Mouse (Mus musculus) forebrain, embryonic 15.5 days (tissue): ENCODE results near the gene Btd. TPM values are rescaled to one million over a fixed set of nuclear protein-coding genes. Genes with fewer than 3 reads are reported as not detected.

Experiments
- ATAC-seq: fragments of 200-750 bp; cut with Nextera tagmentation; replicated peaks from 2 replicates; pipeline ENCODE4 v1.8.0; 2017; ENCODE audit warnings: mild to moderate bottlenecking, moderate TSS enrichment, moderate library complexity
- H3K27ac ChIP-seq: fragments of 300-500 bp; sonication (generic); replicated peaks from 2 replicates; pipeline ENCODE4 v1.5.1; 2015; ENCODE audit warnings: mild to moderate bottlenecking, inconsistent platforms
- H3K27me3 ChIP-seq: fragments of 300-500 bp; sonication (generic); 2 replicates; pipeline ENCODE4 v1.6.1; 2015; ENCODE audit warnings: inconsistent platforms
- H3K36me3 ChIP-seq: fragments of 300-500 bp; sonication (generic); 2 replicates; pipeline ENCODE4 v1.6.1; 2015; ENCODE audit warnings: mild to moderate bottlenecking, inconsistent platforms
- H3K4me1 ChIP-seq: fragments of 300-500 bp; sonication (generic); 2 replicates; pipeline ENCODE4 v1.6.1; 2015; ENCODE audit warnings: inconsistent platforms
- H3K4me2 ChIP-seq: fragments of 300-500 bp; sonication (generic); replicated peaks from 2 replicates; pipeline ENCODE4 v1.6.1; 2015; ENCODE audit warnings: mild to moderate bottlenecking, inconsistent platforms
- H3K4me3 ChIP-seq: fragments of 300-500 bp; sonication (generic); 2 replicates; pipeline ENCODE4 v1.5.1; 2015; ENCODE audit warnings: mild to moderate bottlenecking, inconsistent platforms
- H3K9ac ChIP-seq: fragments of 300-500 bp; sonication (generic); replicated peaks from 2 replicates; pipeline ENCODE4 v1.6.1; 2015; ENCODE audit warnings: mild to moderate bottlenecking, inconsistent platforms
- H3K9me3 ChIP-seq: fragments of 300-500 bp; sonication (generic); 2 replicates; pipeline ENCODE4 v1.6.1; 2016; ENCODE audit warnings: inconsistent platforms
- WGBS: fragments of 180-500 bp; shearing (Covaris S2); methylation state at CpG from one replicate; pipeline ENCODE4 v1.1.7; 2015; ENCODE audit warnings: mixed read lengths; 5-methylcytosine and 5-hydroxymethylcytosine counted together
- polyA plus RNA-seq: library from polyadenylated mRNA; unstranded; fragments of >200 nt; fragmentation: Nextera tagmentation; extraction: Ambion mirVana; gene quantifications from 2 replicates; pipeline ENCODE4 v1.2.1, GENCODE M21; 2015

Btd gene
- polyA plus RNA-seq, 1 experiment from 2014 or later = 16.6 TPM

DNA sequence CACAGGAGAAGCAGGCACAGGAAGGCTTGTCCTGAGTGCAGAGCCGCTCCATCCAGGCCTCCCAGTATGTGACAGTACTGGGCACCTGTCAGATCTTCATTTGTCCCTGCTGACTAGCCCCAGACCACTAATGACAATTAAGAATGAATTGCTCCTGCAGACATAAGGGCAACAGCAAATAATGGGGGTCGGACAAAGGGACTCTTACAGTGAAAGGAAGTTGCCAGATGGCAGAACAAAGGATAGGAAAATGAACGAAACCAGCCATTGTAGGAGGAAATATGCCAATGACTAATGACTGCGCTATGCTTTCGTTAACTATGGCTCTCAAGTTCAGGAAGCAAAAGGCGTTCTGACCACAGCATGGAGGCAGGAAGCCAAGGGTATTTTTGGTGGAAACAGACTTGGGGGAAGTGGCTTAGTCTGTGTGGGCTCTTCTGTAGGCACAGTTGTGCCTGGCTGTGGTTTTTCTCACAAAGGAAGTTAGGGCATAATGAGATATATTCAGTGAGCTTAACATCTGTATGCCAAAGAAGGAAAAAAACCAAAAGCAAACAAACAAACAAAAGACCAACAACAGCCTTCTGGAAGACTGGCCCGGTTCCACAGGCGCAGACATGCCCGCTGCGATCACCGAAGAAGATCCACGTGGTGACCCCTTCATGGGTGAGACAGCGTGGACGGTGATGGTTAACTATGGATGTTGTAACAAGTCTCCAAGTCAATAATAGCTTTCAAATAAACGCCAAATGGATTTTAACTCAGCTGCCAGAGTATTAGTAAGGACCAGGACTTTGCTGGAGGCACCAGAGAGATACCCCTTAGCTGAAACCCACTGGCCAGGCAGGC is 29.0 kb downstream of the Btd start:
- H3K9ac ChIP-seq = no peak overlapping the region
- H3K27ac ChIP-seq = peak overlapping the region; percentile 66
- H3K4me2 ChIP-seq = no peak overlapping the region
- ATAC-seq = peak; percentile 60
- H3K9me3 ChIP-seq = no peaks in the 10 kb centered on the region
- H3K36me3 ChIP-seq = peaks cover 3% of the 10 kb centered on the region; the same call in 1 of the 2 replicates
- H3K27me3 ChIP-seq = no peaks in the 10 kb centered on the region
- no peak overlapping the region for H3K4me3 ChIP-seq
- 45% methylated on average over 15 of the region's 15 CpGs for WGBS
- peaks cover 21% of the 10 kb centered on the region for H3K4me1 ChIP-seq

DNA sequence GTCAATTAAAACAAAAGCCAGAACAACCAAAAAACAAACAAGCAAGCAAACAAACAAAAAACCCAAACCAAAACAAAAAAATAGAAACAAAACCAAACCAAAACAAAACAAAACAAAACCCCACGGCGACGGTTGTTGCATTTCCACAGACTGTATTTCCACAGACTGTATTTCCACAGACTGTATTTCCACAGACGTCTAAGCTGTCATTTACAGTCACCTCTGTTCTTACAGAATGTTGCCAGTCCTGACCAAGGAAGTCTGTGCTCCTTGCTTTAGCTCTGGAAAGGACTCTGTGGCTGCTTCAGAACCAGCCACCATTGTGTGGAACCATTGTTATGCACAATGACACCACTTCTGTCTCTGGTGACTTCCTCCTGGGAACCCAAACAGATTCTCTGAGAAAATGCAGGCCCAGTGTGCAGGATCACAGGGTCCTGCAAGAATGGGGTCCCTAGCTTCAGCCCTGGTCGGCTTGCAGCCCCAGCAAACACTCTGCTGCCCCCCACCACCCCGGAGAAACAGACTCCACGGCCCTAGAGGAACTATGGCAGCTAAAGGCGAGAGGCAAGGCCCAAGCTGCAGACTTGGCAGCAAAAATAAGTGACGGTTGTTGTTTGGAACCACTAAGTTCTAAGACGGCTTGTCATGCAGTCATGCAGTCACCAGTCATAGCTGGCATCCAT is 30.9 kb downstream of the Btd start:
- 52% methylated on average over 10 of the region's 10 CpGs for whole genome bisulfite sequencing
- H3K27me3 ChIP-seq = no peaks in the 10 kb centered on the region
- peaks cover 21% of the 10 kb centered on the region for H3K4me1 ChIP-seq
- H3K27ac ChIP-seq = no peak overlapping the region
- H3K9me3 ChIP-seq = no peaks in the 10 kb centered on the region
- H3K36me3 ChIP-seq = peaks cover under 1% of the 10 kb centered on the region; the same call in 1 of the 2 replicates
- no peak overlapping the region for H3K9ac ChIP-seq
- H3K4me3 ChIP-seq = no peak overlapping the region
- ATAC-seq = no peak
- no peak overlapping the region for H3K4me2 ChIP-seq

DNA sequence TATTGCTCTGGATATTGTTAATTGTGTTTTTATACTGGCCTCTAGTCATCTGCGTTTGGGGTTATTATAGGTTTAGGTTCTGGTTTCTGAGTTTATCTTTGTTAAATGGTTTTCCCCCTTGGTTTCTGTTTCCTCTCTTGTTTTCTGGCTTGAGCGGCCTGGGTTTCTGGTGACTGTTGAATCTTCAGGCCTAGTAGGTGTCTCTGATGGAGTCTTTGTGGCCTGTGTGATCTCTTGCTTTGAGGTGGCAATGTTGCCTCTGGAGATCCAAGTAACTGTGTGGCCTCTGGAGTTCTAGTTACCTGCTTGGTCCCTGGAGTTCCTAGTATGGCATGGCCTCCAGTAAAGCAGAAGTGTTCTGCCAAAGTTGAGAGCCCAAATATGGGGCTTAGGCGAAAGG is 39.8 kb downstream of the Btd start:
- Histone ChIP-seq H3K27ac (no peak overlapping the region), H3K4me2 (no peak overlapping the region), H3K9me3 (no peaks in the 10 kb centered on the region), H3K36me3 (no peaks in the 10 kb centered on the region), H3K27me3 (no peaks in the 10 kb centered on the region), H3K9ac (no peak overlapping the region), H3K4me1 (peaks cover 3% of the 10 kb centered on the region; the same call in 1 of the 2 replicates), H3K4me3 (no peak overlapping the region)
- 93% methylated on average over 3 of the region's 3 CpGs for WGBS
- ATAC-seq = no peak

DNA sequence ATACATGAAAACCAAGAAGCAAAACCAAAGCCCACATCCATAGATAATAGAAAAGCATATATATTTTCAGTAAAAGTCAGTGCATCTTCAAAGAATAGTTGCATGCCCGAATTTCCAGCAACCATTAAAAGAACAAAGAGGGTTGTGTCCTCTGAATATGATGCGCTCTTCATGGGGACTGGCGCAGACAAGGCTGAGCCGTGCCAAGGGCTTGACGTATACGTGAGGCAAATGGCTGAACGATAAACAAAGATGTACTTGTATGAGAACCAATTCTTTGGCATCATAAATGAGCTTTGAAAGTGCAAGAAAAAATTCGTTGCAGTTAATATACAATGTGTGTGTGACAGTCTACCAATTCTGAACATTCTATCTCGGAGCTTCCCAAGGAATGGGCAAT is 40.5 kb downstream of the Btd start:
- no peak for ATAC-seq
- Histone ChIP-seq H3K4me1 (peaks cover 3% of the 10 kb centered on the region; the same call in 1 of the 2 replicates), H3K9ac (no peak overlapping the region), H3K27ac (no peak overlapping the region), H3K4me2 (no peak overlapping the region), H3K4me3 (no peak overlapping the region), H3K27me3 (no peaks in the 10 kb centered on the region), H3K9me3 (no peaks in the 10 kb centered on the region), H3K36me3 (no peaks in the 10 kb centered on the region)
- WGBS = 73% methylated on average over 9 of the region's 9 CpGs

DNA sequence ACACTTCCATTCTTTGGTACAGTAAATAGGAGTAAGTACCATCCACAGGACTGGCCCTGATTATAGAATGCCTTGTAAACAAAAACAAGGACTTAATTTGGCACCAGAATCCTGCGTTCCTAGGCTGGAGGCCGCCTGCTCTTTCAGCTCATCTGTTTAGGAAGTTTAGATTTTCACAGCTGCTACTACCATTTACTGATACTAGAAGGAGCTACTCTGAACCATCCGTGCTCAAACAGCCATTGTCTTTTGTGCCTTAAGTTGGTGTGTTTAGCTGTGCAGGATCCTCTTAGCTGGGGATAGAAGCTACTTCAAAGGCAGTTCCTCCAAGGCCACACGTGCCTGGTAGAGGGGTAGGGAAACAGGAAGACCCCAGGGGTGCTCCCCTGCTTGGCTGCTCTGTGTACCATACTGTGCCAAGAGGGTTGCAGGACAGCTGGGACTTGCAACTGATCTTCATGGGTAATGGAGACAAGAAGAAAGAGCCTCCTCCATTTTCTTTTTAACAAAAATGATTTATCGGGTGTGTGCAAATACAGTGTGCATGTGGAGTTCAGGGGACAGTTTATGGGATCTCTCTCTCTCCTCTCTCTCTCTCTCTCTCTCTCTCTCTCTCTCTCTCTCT is 41.2 kb downstream of the Btd start:
- Histone ChIP-seq H3K9ac (no peak overlapping the region), H3K9me3 (no peaks in the 10 kb centered on the region), H3K27ac (no peak overlapping the region), H3K4me1 (peaks cover 3% of the 10 kb centered on the region; the same call in 1 of the 2 replicates), H3K27me3 (no peaks in the 10 kb centered on the region), H3K4me2 (no peak overlapping the region), H3K36me3 (no peaks in the 10 kb centered on the region), H3K4me3 (no peak overlapping the region)
- WGBS = 49% methylated on average over 5 of the region's 5 CpGs
- no peak for ATAC-seq

DNA sequence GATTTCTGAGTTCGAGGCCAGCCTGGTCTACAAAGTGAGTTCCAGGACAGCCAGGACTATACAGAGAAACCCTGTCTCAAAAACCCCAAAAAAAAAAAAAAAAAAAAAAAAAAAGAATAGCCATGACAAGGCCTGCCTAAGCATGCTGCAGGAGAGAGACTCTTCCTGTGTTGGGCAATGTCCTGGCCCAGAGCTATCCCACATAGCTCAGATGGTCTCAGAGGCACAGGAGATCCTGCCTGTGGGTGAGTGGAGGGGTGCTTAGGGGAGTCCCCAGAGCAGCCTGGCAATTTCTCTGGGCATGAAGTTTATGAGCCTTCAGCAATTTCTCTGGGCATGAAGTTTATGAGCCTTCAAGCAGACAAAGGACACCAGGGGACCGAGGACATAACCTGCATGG is 42.8 kb downstream of the Btd start:
- no peak for ATAC-seq
- WGBS = 95% methylated on average over 2 of the region's 2 CpGs

DNA sequence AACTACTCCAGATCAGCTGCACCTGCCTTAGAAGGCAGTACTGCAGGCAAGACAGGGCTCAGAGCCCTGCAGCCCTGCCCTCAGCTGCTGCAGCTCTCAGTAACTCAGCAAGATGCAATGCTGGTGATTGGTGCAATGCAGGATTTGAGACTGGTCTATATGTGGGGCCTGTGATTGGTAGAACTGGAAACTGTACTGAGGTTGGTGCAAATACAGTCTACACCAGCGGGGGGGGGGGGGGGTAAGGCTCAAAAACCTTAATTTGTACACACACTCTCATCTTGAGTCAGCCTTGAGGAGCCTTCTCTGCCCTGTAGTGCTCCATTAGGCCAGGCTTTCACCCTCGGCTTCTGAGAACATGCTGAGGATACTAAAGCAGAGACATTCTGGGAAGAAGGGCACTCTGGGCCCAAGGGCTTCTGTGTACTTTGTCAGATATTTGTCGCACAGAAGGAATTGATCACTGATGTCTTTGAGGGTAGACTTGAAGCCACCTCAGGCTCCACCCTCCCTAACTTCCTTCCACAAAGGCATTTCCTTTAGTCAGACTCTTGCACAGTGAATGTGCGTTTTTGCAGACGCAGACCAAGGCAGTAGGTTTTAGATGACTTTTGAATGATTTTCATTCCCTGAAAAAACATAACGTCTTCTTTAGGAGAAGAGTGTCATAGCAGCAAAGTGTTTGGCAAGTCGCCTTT is 43.7 kb downstream of the Btd start:
- no peaks in the 10 kb centered on the region for H3K9me3 ChIP-seq
- H3K36me3 ChIP-seq = no peaks in the 10 kb centered on the region
- H3K4me2 ChIP-seq = no peak overlapping the region
- H3K4me1 ChIP-seq = peaks cover 3% of the 10 kb centered on the region; the same call in 1 of the 2 replicates
- WGBS = 86% methylated on average over 7 of the region's 7 CpGs
- no peak for ATAC-seq
- H3K27ac ChIP-seq = no peak overlapping the region
- H3K9ac ChIP-seq = no peak overlapping the region
- no peaks in the 10 kb centered on the region for H3K27me3 ChIP-seq
- H3K4me3 ChIP-seq = no peak overlapping the region

More for the DNA sequence above, 42.8 kb downstream of the Btd start:
- H3K4me1 ChIP-seq = peaks cover 3% of the 10 kb centered on the region; the same call in 1 of the 2 replicates
- H3K9me3 ChIP-seq = no peaks in the 10 kb centered on the region
- H3K4me3 ChIP-seq = no peak overlapping the region
- H3K27ac ChIP-seq = no peak overlapping the region
- H3K4me2 ChIP-seq = no peak overlapping the region
- H3K36me3 ChIP-seq = no peaks in the 10 kb centered on the region
- H3K9ac ChIP-seq = no peak overlapping the region
- H3K27me3 ChIP-seq = no peaks in the 10 kb centered on the region

DNA sequence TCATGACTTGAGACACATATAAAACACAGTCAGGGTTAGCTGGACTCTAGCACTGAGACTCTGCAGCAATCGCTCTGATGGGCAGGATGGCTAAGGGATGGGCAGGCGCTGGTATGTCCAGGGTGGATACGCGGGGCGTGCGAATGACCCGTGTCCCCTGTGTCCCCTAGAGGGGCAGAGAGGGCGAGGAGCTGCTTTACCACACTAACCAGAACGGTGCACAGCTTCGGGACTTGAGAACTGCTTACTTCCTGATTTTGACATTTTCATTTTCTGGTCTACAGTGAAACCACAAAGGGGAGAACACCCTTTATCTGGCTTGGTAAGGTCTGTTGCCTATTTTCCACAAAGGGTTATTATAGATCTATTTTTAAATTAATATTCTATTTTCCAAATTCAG is 44.9 kb downstream of the Btd start:
- Histone ChIP-seq H3K27ac (no peak overlapping the region), H3K27me3 (no peaks in the 10 kb centered on the region), H3K9me3 (no peaks in the 10 kb centered on the region), H3K4me2 (no peak overlapping the region), H3K36me3 (no peaks in the 10 kb centered on the region), H3K4me1 (peaks cover 3% of the 10 kb centered on the region; the same call in 1 of the 2 replicates), H3K9ac (no peak overlapping the region), H3K4me3 (no peak overlapping the region)
- 92% methylated on average over 10 of the region's 10 CpGs for WGBS
- no peak for ATAC-seq

DNA sequence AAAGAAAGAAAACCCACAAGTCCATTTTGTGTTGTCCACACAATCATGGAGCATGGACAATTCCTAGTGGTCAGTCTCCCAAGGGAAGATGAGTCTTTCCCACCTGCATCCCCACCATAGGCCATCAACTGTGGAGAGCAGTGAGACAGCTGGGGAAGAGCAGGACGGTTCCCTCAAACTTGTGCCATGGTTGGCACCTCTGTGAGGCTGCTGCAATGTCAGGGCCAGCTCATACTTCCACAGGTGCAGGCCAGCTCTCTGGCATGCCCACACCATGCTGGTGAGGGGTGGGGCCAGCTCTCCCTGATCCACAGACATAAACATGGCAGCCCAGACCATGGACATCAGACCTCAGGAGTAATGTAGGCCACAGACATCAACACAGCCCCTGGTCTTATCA is 45.4 kb downstream of the Btd start:
- H3K9me3 ChIP-seq = no peaks in the 10 kb centered on the region
- no peak overlapping the region for H3K9ac ChIP-seq
- no peak for ATAC-seq

DNA sequence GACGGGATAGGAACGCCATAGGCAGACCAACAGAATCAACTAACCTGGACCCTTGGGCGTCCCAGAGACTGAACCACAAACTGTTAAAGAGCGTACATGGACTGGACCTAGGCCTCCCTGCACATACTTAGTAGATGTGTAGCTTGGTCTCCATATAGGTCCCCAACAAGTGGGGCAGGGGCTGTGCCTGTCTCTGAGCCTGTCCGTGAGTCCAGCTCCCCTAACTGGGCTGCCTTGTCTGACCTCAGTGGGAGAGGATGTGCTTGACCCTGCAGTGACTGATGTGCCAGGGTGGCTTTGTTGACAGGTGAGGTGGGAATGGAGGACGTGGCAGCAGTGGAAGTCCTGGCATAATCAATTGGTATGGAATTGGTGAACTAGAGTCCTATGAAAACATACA is 51.7 kb downstream of the Btd start:
- Histone ChIP-seq H3K4me3 (no peak overlapping the region), H3K4me2 (no peak overlapping the region), H3K27ac (no peak overlapping the region), H3K27me3 (no peaks in the 10 kb centered on the region), H3K9ac (no peak overlapping the region), H3K4me1 (no peaks in the 10 kb centered on the region), H3K36me3 (peaks cover 2% of the 10 kb centered on the region; the same call in 1 of the 2 replicates), H3K9me3 (no peaks in the 10 kb centered on the region)
- 95% methylated on average over 6 of the region's 6 CpGs for WGBS
- no peak for ATAC-seq

More for the DNA sequence above, 45.4 kb downstream of the Btd start:
- WGBS = 94% methylated on average over 1 of the region's 1 CpGs
- H3K4me3 ChIP-seq = no peak overlapping the region
- no peak overlapping the region for H3K4me2 ChIP-seq
- peaks cover 3% of the 10 kb centered on the region; the same call in 1 of the 2 replicates for H3K4me1 ChIP-seq
- no peaks in the 10 kb centered on the region for H3K36me3 ChIP-seq
- H3K27ac ChIP-seq = no peak overlapping the region
- no peaks in the 10 kb centered on the region for H3K27me3 ChIP-seq

DNA sequence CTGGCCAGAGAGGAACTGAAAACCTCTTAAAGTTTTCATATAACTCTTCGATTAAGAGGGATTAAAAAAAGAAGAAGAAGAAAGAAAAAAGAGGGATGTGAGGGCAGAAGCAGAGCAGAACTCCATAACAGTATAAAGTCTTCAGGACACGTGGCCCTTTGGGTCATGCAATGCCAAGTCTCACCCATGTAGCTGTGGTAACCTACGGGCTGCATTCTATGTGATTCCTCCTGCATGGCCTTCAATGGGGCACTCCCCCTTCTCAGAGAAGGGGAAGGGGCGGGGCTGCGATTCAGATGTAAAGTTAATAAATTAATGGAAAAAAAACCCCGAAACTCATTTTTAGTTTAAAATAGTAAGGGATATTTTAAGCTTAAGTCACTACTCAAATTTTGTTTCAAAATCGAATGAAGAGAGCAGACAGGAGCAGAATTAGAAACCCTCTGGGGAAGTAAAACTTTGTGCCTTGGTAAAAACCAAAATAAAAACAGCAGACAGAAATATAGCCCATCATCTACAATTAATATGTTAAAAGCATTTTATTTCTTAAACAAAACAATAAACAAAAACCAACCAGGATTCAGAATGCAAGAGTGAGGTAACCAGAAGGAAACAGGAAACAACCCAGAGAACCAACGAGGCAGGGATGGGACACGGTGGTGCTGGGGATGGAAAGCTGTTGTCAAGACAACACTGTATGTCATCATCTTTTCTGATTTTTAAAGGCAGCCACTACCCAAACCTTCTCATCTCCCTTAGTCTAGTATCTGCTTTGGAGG is 55.6 kb downstream of the Btd start:
- no peak overlapping the region for H3K9ac ChIP-seq
- no peaks in the 10 kb centered on the region for H3K9me3 ChIP-seq
- H3K27ac ChIP-seq = no peak overlapping the region
- H3K4me1 ChIP-seq = no peaks in the 10 kb centered on the region
- no peak overlapping the region for H3K4me3 ChIP-seq
- no peak overlapping the region for H3K4me2 ChIP-seq
- no peak for ATAC-seq
- H3K27me3 ChIP-seq = no peaks in the 10 kb centered on the region
- H3K36me3 ChIP-seq = peaks cover 15% of the 10 kb centered on the region
- 92% methylated on average over 9 of the region's 9 CpGs for WGBS
